Mouse (Mus musculus) gastrocnemius, postnatal 25 days (tissue): ENCODE measurements around the gene Spib. TPM values are rescaled to one million over a fixed set of nuclear protein-coding genes. Genes with fewer than 3 reads are reported as not detected.

Experiments
- DNase-seq: peaks from one replicate; pipeline ENCODE4 v3.0.0; 2022
- total RNA-seq, 2 experiments: library from RNA; stranded (reverse); gene quantifications; 1 replicate in 1 of 2; 2 replicates in 1 of 2; pipeline ENCODE4 v1.2.3; 2021

The Spib gene
- total RNA-seq, 2 experiments from 2014 or later, result 0.24 TPM; not detected in 1

- DNase-seq, result no peak
Observed at GRCm38 (mm10) chr7:44526414-44527154, 5.3 kb downstream of the Spib start.

GRCm38 (mm10) chr7:44525126-44525832 is 6.6 kb downstream of the Spib start:
- peak; percentile 94 for DNase-seq

- peak; percentile 79 for DNase-seq
Observed at GRCm38 (mm10) chr7:44524502-44524901, 7.4 kb downstream of the Spib start, which contains the start of gene Mybpc2. Gene Mybpc2 (minus strand): TSS chr7:44524656.

GRCm38 (mm10) chr7:44523056-44523455 is 8.8 kb downstream of the Spib start:
- DNase-seq, result peak; percentile 82

- DNase-seq, result peak; percentile 47
Observed at GRCm38 (mm10) chr7:44521710-44522109, 10.2 kb downstream of the Spib start.

- DNase-seq, result no peak
Observed at GRCm38 (mm10) chr7:44520990-44521389, 10.9 kb downstream of the Spib start.

- DNase-seq, result no peak
Observed at GRCm38 (mm10) chr7:44519240-44519913, 12.5 kb downstream of the Spib start.

- no peak for DNase-seq
Observed at GRCm38 (mm10) chr7:44507491-44507890, 24.4 kb downstream of the Spib start.

- DNase-seq, result no peak
Observed at GRCm38 (mm10) chr7:44501563-44502115, 30.2 kb downstream of the Spib start.

- DNase-seq, result no peak
Observed at GRCm38 (mm10) chr7:44500046-44500445, 31.8 kb downstream of the Spib start.

- no peak for DNase-seq
Observed at GRCm38 (mm10) chr7:44498922-44499321, 32.9 kb downstream of the Spib start.

GRCm38 (mm10) chr7:44497361-44498055 is 34.4 kb downstream of the Spib start:
- no peak for DNase-seq

- no peak for DNase-seq
Observed at GRCm38 (mm10) chr7:44496771-44497109, 35.1 kb downstream of the Spib start.

GRCm38 (mm10) chr7:44495992-44496770 is 35.7 kb downstream of the Spib start, which contains the start of the genes Emc10 and Fam71e1:
Gene Emc10 (minus strand): TSS chr7:44496529.
Gene Fam71e1 (plus strand): TSS chr7:44496581.
- peak; percentile 94 for DNase-seq

- DNase-seq, result no peak
Observed at GRCm38 (mm10) chr7:44495086-44495485, 36.8 kb downstream of the Spib start.

GRCm38 (mm10) chr7:44494681-44495080 is 37.2 kb downstream of the Spib start:
- DNase-seq, result no peak

GRCm38 (mm10) chr7:44492166-44492826 is 39.6 kb downstream of the Spib start:
- no peak for DNase-seq

GRCm38 (mm10) chr7:44491391-44491790 is 40.5 kb downstream of the Spib start:
- no peak for DNase-seq

- DNase-seq, result no peak
Observed at GRCm38 (mm10) chr7:44490281-44490680, 41.6 kb downstream of the Spib start.

- DNase-seq, result no peak
Observed at GRCm38 (mm10) chr7:44488545-44488944, 43.3 kb downstream of the Spib start.

GRCm38 (mm10) chr7:44487936-44488335 is 43.9 kb downstream of the Spib start:
- no peak for DNase-seq
